ENCODE assay signal across 1 mouse cellular context in the genomic region with DNA sequence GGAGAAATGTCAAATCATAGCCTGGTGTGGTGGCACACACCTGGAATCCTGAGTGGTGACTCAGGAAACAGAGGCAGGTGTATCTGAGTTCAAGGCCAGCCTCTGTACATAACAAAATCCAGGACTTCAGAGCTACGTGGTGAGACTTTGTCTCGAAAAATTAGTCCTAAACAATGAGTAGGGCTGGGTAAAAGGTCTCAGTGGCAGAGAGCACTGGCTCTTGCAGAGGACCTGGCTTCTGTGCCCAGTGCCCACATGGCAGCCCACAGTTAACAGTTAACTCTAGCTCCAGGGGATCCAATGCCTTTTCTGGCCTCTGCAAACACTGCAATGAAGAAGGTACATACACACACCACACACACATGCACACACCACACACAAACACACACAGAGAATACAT.
TF ChIP-seq lines count a peak whose summit lies in the region.

No protein-coding gene starts in this region.

TF ChIP-seq in CH12.LX, 34 proteins besides CTCF, POLR2A, EP300 and RAD21:
- TF ChIP-seq ZMIZ1 (IDR thresholded peaks at IDR 0.05; ENCODE audit: low read depth, low read length) (no peak), SIN3A (IDR thresholded peaks at IDR 0.05; ENCODE audit: low read length) (no peak), MAX (IDR thresholded peaks at IDR 0.05; ENCODE audit: low read length) (no peak), MEF2A (IDR thresholded peaks at IDR 0.05; ENCODE audit: borderline replicate concordance, low read depth, low read length) (no peak), ZC3H11A (IDR thresholded peaks at IDR 0.05; ENCODE audit: low read depth, low read length) (no peak), TBP (conservative IDR thresholded peaks at IDR 0.05; ENCODE audit: low read depth, low read length) (no peak), USF2 (conservative IDR thresholded peaks at IDR 0.05; ENCODE audit: low read depth, low read length) (no peak), USF1 (IDR thresholded peaks at IDR 0.05; ENCODE audit: low read depth, low read length) (no peak), MYC (IDR thresholded peaks at IDR 0.05; ENCODE audit: low read depth, low read length) (no peak), IRF4 (IDR thresholded peaks at IDR 0.05; ENCODE audit: low read depth, low read length) (no peak), PAX5 (IDR thresholded peaks at IDR 0.05; ENCODE audit: low read length) (no peak), TCF12 (IDR thresholded peaks at IDR 0.05; ENCODE audit: low read depth, low read length) (no peak), MXI1 (IDR thresholded peaks at IDR 0.05; ENCODE audit: low read depth, low read length) (no peak), MAZ (IDR thresholded peaks at IDR 0.05; ENCODE audit: low read depth, low read length) (no peak), SMC3 (IDR thresholded peaks at IDR 0.05; ENCODE audit: low read depth, low read length) (no peak), JUND (conservative IDR thresholded peaks at IDR 0.05; ENCODE audit: low read depth, low read length) (no peak), ZKSCAN1 (IDR thresholded peaks at IDR 0.05; ENCODE audit: borderline replicate concordance, low read depth, low read length) (no peak)
